Mouse (Mus musculus): Measurements from ENCODE around the gene Zfp800.

DNA sequence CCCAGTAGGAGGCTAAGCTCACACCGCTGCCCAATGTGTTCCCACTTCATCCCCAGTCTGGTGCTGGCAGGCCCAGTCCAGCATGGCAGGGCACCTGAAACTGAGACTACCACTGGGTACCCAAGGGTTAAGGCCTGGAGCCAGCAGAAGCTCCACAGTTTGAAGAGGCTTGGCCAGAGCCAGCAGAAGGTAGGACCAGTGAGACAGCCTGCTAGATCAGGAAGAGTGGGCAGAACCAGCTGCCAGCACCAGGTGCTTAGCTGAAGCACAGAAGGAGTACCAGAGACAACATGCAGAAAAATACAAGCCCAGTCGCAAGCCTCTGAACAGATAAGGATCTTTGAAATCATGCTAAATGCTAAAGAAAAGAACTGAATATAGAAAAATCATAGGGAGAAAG is 117.9 kb downstream of the Zfp800 start:
- no peak for TF ChIP-seq POLR2A (IDR thresholded peaks at IDR 0.05; ENCODE audit: low read depth, low read length)
- TF ChIP-seq CTCF (IDR thresholded peaks at IDR 0.05; ENCODE audit: borderline replicate concordance, insufficient read depth, low read length), result no peak

Data from embryonic fibroblast, embryonic 13.5 days (primary cell).